Mouse (Mus musculus) lung, adult 18-20 months (tissue): ENCODE data around the gene Map4k4.

Experiments
- DNase-seq, 2 experiments: peaks; one replicate each; pipeline ENCODE4 v3.0.0; 2022; ENCODE audit warnings: mixed read lengths in 2 of 2

Gene Map4k4

DNA sequence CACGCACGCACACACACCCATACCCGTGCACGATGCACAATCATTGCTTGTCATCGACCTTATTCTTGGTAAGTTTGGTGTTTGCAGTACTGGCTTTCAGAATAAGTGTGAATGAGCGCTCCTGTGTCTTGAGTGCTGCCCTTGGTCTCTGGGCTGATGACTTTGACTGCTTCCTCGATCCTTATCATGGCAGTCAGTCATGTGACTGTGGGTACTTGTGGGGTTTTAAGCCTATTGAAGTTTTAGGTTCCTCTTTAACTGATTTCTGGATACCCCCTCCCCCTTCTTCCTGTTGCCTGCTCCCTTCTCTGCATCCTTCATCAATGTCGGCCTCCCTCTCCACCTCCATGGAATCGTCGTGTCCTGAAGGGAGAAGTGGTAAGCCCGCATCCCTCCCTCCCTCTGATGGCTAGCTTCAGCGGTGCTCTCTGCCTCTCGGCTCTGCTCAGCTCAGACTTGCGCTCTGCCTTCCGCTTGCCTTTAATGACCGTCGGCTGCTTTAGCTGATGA, 107.3 kb downstream of the Map4k4 start:
- DNase-seq = no peak

- DNase-seq = no peak
Measured at GRCm38 (mm10) chr1:40012696-40013095, 112.0 kb downstream of the Map4k4 start.

DNA sequence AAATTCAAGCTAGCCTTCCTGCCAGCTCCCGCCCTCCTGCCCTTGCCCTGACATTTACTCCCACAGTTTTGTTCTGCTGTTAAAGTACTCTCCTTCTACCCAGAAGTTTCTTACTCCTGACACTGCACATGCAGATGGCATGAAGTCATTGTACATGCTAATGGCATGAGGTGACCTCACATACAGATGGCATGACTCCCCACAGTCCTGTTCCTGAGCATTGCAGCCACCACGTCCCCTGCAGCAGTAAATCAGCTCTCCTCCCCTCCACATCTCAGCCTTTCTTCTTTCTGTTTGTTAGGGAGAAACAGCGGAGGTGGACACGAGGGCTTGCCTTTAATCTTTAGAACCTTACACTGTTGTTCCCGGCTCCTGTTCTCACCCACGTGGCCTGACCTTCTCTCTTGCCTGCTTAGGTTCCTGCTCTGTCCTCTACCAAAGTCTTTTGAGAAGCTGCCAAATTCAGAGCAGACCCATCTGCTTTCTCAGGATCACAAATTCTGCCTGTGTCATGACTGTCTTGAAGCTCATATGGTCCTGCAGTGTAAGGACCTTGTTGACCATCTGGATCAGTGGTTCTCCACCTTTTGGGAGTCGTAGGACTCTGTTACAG, 114.5 kb downstream of the Map4k4 start:
- DNase-seq = no peak

- DNase-seq = no peak
Measured at GRCm38 (mm10) chr1:40021617-40022016, 120.9 kb downstream of the Map4k4 start.

- no peak for DNase-seq
Measured at GRCm38 (mm10) chr1:40022472-40023135, 121.9 kb downstream of the Map4k4 start.

- DNase-seq = no peak
Measured at GRCm38 (mm10) chr1:40023206-40023605, 122.5 kb downstream of the Map4k4 start.

DNA sequence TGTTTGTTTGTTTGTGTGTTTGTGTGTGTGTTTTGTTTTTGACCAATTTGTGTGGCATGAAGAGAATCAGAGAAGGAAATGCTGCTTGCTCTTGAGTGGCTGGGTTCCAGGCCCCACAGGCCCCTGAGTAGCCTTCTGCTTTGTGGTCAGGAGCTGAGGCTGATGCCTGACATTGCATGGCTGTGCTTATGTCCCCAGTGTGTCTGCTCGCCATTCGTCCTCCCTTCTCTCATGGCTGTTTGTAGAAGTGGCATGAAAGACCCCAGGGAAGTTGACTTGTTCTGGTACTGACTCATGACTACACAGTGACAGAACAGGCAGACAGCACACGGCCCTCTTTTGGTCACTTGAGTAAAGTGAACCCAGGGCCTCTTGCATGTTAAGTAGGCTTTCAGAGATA, 123.0 kb downstream of the Map4k4 start:
- no peak for DNase-seq

- no peak for DNase-seq
Measured at GRCm38 (mm10) chr1:40024554-40025320, 124.0 kb downstream of the Map4k4 start.

- no peak for DNase-seq
Measured at GRCm38 (mm10) chr1:40025416-40025815, 124.7 kb downstream of the Map4k4 start.

- DNase-seq = no peak
Measured at GRCm38 (mm10) chr1:40027116-40027620, 126.5 kb downstream of the Map4k4 start.

GRCm38 (mm10) chr1:40028207-40028998, 127.7 kb downstream of the Map4k4 start:
- DNase-seq = no peak

DNA sequence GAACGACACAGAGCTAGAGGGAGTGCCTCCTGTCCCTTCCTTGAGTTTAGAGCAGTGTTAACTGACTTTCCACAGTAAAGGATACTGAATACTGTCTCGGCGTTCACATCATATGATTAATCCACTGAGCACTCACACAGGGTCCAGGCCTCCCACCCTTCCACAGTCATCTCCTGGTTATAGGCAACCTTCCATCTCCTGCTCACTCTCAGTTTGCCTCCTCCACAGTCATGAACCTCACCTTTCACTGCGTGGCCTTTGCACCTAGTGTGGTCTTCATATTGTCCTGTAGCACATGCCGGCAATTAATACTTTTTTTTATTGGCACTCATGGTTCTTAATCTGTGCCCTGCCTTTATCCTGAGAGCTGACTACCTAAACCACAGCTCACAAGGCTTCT, 128.9 kb downstream of the Map4k4 start:
- no peak for DNase-seq

DNA sequence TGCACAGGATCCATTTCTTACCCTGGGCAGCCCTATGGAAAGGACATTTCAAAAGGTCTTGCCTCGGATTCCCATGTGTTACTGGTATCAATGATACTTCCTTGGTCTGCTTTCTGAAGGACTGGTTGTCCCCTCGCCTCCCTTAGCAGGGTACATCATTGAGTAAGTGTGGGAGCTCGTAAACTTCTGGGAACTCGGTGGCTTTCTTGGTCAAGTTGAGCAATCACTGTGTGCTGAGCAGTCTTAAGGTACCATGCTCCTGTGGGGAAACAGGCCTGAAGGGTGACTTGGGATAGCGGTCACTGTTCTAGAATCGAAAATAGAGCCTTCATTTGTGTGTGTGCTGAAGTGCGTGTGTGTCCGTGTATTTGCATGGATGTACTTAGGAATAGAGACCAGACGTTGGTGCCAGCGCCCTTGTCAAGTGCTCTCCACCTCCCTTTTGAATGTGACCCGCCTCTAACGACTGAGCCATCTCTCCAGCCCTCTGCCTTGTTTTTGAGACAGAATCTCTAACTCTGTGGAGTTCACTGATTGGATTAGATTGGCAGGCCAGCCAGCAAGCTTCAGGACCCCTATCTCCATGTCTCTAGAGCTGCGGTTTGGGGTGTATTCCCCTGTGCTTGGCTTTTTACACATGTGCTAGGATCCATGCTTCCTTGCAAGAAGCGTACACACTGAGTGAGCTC, 129.7 kb downstream of the Map4k4 start:
- DNase-seq = no peak

DNA sequence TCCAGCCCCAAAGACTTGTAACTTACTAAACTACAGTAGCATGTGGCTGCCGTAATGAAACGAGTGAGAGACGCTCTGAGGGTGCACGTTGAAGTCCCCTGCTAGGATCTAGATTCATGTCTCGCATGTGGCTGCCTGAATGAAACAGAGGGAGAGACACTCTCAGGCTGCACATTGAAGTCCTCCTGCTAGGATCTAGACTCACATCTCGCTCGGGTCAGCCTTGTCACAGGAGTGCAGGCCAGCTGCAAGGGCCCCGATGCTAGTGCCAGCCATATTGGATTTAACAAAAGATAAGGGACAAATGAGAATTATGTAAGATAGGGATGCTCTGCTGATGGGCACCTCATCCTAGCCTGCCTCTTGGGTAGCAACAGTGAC, 130.3 kb downstream of the Map4k4 start:
- no peak for DNase-seq

DNA sequence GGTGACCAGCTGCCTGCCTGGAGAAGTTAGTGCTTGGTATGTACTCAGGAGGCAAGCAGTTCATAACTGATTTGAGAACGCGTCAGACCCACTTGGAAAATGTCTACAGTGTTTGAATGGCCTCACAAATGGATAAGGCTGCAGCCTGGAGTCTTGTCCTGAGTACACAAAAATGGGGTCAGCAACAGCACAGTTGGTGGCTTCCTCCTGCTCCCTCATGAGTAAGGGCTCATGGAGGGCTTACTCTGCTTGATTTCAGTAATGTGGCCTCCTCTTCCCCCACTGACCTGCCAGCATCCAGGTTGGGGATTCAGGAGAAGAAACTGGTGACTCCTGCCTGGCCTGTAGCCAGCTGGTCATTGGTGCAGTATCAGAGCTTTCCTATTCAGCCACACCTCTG, 130.9 kb downstream of the Map4k4 start:
- DNase-seq = no peak

GRCm38 (mm10) chr1:40033315-40033714, 132.6 kb downstream of the Map4k4 start:
- DNase-seq = no peak

GRCm38 (mm10) chr1:40033743-40034420, 133.2 kb downstream of the Map4k4 start:
- no peak for DNase-seq

DNA sequence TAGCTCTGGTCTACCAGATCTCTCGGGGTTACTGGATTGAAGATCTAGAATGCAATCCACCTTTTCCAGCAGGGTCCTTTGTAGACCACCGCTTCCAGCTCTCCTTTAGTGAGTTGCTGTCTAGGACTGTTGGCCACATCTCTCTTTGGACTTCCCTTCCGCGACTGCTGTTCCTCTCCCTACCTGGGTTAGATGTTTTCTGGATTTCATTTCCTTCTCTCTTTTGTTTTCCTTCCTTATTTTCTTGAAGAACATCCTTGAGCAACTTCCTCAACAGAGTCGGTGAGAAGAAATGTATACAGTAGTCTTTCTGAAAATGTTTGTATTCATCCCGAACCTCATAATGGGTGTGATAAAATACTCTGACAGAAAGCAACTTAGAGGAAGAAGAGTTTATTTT, 137.1 kb downstream of the Map4k4 start:
- DNase-seq = no peak

DNA sequence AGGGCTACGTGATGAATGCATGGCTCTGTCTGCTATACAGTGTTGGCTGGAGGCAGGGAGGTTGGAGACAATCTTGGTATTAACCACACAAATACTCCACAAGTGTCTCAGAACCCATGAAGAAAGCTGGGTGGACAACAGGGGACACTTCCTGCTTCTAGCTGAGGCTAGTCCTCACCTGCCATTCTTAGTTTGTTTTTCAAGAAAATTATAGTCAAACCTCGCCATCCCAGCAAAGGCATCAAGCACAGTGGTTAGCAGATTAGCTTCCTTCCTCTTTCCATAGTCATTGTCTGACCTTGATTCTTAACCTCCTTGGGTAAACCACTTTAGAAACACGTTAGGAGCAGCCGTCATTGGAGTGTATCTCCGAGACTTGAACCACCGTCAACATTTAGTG, 145.0 kb downstream of the Map4k4 start:
- DNase-seq = no peak

DNA sequence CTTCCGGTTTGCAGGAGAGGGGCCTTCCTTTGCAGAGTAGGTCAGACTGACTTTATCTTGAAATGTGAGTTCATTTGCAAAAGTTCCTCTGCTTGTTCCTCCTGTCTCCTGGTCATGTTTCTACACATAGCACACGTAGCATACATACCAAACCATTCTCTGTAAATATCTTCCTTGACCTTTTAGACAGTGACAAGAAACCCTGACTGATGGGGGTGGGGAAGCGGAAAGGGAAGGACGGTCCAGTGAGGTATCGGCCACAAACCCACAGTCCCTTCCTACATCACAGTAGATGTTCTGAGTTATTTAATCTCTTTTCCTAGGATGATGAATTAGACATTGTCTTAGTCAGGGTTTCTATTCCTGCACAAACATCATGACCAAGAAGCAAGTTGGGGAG, 145.9 kb downstream of the Map4k4 start:
- DNase-seq = no peak

DNA sequence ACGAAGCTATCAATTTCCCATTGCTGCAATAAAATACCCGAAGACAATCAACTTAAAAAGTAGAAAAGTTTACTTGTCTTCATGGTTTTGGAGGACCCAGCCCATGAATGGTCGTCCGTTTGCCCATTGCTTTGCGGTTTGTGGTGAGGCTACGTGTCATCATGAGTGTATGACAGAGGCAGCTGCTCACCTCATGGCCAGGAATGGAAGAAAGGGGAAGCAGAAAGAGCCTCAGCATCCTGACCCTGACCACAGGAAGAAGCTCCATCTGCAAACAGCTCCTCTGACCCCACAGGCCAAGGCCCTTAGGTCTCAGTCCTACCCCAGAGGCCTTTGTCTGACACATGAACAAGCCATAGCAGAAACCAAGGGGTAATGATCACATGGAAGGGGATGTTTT, 150.4 kb downstream of the Map4k4 start:
- no peak for DNase-seq

GRCm38 (mm10) chr1:40052156-40052555, 151.4 kb downstream of the Map4k4 start:
- DNase-seq = no peak
